Mouse (Mus musculus) midbrain, embryonic 13.5 days (tissue): ENCODE results near the gene Igdcc3. TPM values are rescaled to one million over a fixed set of nuclear protein-coding genes. Genes with fewer than 3 reads are reported as not detected.
"Not testable (repeated sequence)": the region's sequence is repeated elsewhere in the genome, so short reads cannot be mapped to it uniquely, and the experiment has no call there.

Experiments
- ATAC-seq: fragments of 200-750 bp; cut with Nextera tagmentation; 2 replicates; pipeline ENCODE4 v1.8.0; 2017; ENCODE audit warnings: mild to moderate bottlenecking, moderate TSS enrichment, moderate library complexity
- H3K27ac ChIP-seq: fragments of 300-500 bp; sonication (generic); 2 replicates; pipeline ENCODE4 v1.5.1; 2015; ENCODE audit warnings: inconsistent platforms, mild to moderate bottlenecking, moderate library complexity
- H3K27me3 ChIP-seq: fragments of 300-500 bp; sonication (generic); 2 replicates; pipeline ENCODE4 v1.6.1; 2015; ENCODE audit warnings: mild to moderate bottlenecking, inconsistent platforms
- H3K36me3 ChIP-seq: fragments of 300-500 bp; sonication (generic); 2 replicates; pipeline ENCODE4 v1.6.1; 2015; ENCODE audit warnings: mild to moderate bottlenecking, inconsistent platforms
- H3K4me1 ChIP-seq: fragments of 300-500 bp; sonication (generic); replicated peaks from 2 replicates; pipeline ENCODE4 v1.6.1; 2015; ENCODE audit warnings: inconsistent platforms
- H3K4me2 ChIP-seq: fragments of 300-500 bp; sonication (generic); replicated peaks from 2 replicates; pipeline ENCODE4 v1.6.1; 2015; ENCODE audit warnings: moderate library complexity, mild to moderate bottlenecking, inconsistent platforms
- H3K4me3 ChIP-seq: fragments of 300-500 bp; sonication (generic); replicated peaks from 2 replicates; pipeline ENCODE4 v1.5.1; 2015; ENCODE audit warnings: mild to moderate bottlenecking, inconsistent platforms
- H3K9ac ChIP-seq: fragments of 300-500 bp; sonication (generic); replicated peaks from 2 replicates; pipeline ENCODE4 v1.6.1; 2015; ENCODE audit warnings: mild to moderate bottlenecking, inconsistent platforms
- H3K9me3 ChIP-seq: fragments of 300-500 bp; sonication (generic); 2 replicates; pipeline ENCODE4 v1.6.1; 2016; ENCODE audit warnings: mild to moderate bottlenecking, inconsistent platforms
- WGBS: fragments of 180-500 bp; shearing (Covaris S2); methylation state at CpG from one replicate; pipeline ENCODE4 v1.1.7; 2015; 5-methylcytosine and 5-hydroxymethylcytosine counted together
- polyA plus RNA-seq: library from polyadenylated mRNA; unstranded; fragments of >200 nt; fragmentation: Nextera tagmentation; extraction: Ambion mirVana; gene quantifications from 2 replicates; pipeline ENCODE4 v1.2.1, GENCODE M21; 2015

Gene Igdcc3
- polyA plus RNA-seq, 1 experiment from 2014 or later, result 25.2 TPM

GRCm38 (mm10) chr9:65211598-65211997 is 70.6 kb downstream of the Igdcc3 start:
- 0 out of 2 replicates have a peak overlapping the region, but pooled peaks have one; percentile 2 for H3K9ac ChIP-seq
- 50% methylated on average over 1 of the region's 1 CpGs for WGBS

GRCm38 (mm10) chr9:65214425-65214777 is 73.4 kb downstream of the Igdcc3 start:
- Histone ChIP-seq H3K4me3 (peak overlapping the region; percentile 61), H3K36me3 (no peaks in the 10 kb centered on the region), H3K9ac (no peak overlapping the region), H3K9me3 (no peaks in the 10 kb centered on the region), H3K27me3 (no peaks in the 10 kb centered on the region), H3K27ac (no peak overlapping the region), H3K4me2 (peak overlapping the region; percentile 92), H3K4me1 (peaks cover 11% of the 10 kb centered on the region)
- WGBS, result 18% methylated on average over 10 of the region's 10 CpGs
- no peak for ATAC-seq

More at GRCm38 (mm10) chr9:65211598-65211997, 70.6 kb downstream of the Igdcc3 start:
- no peak overlapping the region for H3K4me3 ChIP-seq
- H3K4me1 ChIP-seq, result peaks cover 11% of the 10 kb centered on the region
- no peak for ATAC-seq
- H3K27me3 ChIP-seq, result no peaks in the 10 kb centered on the region
- no peaks in the 10 kb centered on the region for H3K36me3 ChIP-seq
- H3K9me3 ChIP-seq, result no peaks in the 10 kb centered on the region
- H3K27ac ChIP-seq, result no peak overlapping the region
- H3K4me2 ChIP-seq, result no peak overlapping the region

GRCm38 (mm10) chr9:65214778-65215493 is 73.9 kb downstream of the Igdcc3 start:
- Histone ChIP-seq H3K27me3 (no peaks in the 10 kb centered on the region), H3K4me3 (peak overlapping the region; percentile 61), H3K4me1 (peaks cover 11% of the 10 kb centered on the region), H3K9me3 (no peaks in the 10 kb centered on the region), H3K4me2 (peak overlapping the region; percentile 92), H3K9ac (peak overlapping the region; percentile 89), H3K36me3 (no peaks in the 10 kb centered on the region), H3K27ac (peak overlapping the region; percentile 85)
- peak; percentile 97 for ATAC-seq
- under 1% methylated on average over 59 of the region's 59 CpGs for WGBS

- 12% methylated on average over 30 of the region's 31 CpGs for WGBS
- H3K4me3 ChIP-seq, result peak overlapping the region; percentile 61
- H3K27ac ChIP-seq, result peak overlapping the region; percentile 85
- H3K27me3 ChIP-seq, result no peaks in the 10 kb centered on the region
- peaks cover 11% of the 10 kb centered on the region for H3K4me1 ChIP-seq
- H3K9ac ChIP-seq, result peak overlapping the region; percentile 89
- peak overlapping the region; percentile 92 for H3K4me2 ChIP-seq
- no peaks in the 10 kb centered on the region for H3K9me3 ChIP-seq
- no peaks in the 10 kb centered on the region for H3K36me3 ChIP-seq
- ATAC-seq, result peak; percentile 22; the same call in 1 of the 2 replicates
These were observed 74.6 kb downstream of the Igdcc3 start for GRCm38 (mm10) chr9:65215494-65216126.

- no peaks in the 10 kb centered on the region for H3K9me3 ChIP-seq
- no peak for ATAC-seq
- H3K4me1 ChIP-seq, result peaks cover 11% of the 10 kb centered on the region
- no peaks in the 10 kb centered on the region for H3K27me3 ChIP-seq
- no peak overlapping the region for H3K4me2 ChIP-seq
- H3K9ac ChIP-seq, result no peak overlapping the region
- WGBS, result 81% methylated on average over 8 of the region's 8 CpGs
- no peaks in the 10 kb centered on the region for H3K36me3 ChIP-seq
- no peak overlapping the region for H3K4me3 ChIP-seq
- H3K27ac ChIP-seq, result no peak overlapping the region
These were observed 76.0 kb downstream of the Igdcc3 start for GRCm38 (mm10) chr9:65216972-65217371.

- Histone ChIP-seq H3K27ac (no peak overlapping the region), H3K4me2 (no peak overlapping the region), H3K27me3 (no peaks in the 10 kb centered on the region), H3K4me1 (peaks cover 11% of the 10 kb centered on the region), H3K36me3 (no peaks in the 10 kb centered on the region), H3K9me3 (no peaks in the 10 kb centered on the region), H3K9ac (no peak overlapping the region; the same call in 1 of the 2 replicates), H3K4me3 (no peak overlapping the region)
- 76% methylated on average over 6 of the region's 6 CpGs for WGBS
- ATAC-seq, result no peak
These were observed 76.7 kb downstream of the Igdcc3 start for GRCm38 (mm10) chr9:65217661-65218060.

GRCm38 (mm10) chr9:65218916-65219315 is 77.9 kb downstream of the Igdcc3 start:
- H3K27me3 ChIP-seq, result no peaks in the 10 kb centered on the region
- no peak overlapping the region for H3K27ac ChIP-seq
- H3K4me1 ChIP-seq, result peaks cover 11% of the 10 kb centered on the region
- H3K9me3 ChIP-seq, result no peaks in the 10 kb centered on the region
- 67% methylated on average over 1 of the region's 1 CpGs for WGBS
- no peak overlapping the region for H3K9ac ChIP-seq
- no peak overlapping the region for H3K4me2 ChIP-seq
- ATAC-seq, result no peak
- H3K36me3 ChIP-seq, result no peaks in the 10 kb centered on the region
- no peak overlapping the region for H3K4me3 ChIP-seq

GRCm38 (mm10) chr9:65220398-65220797 is 79.4 kb downstream of the Igdcc3 start:
- H3K4me2 ChIP-seq, ATAC-seq, H3K27me3 ChIP-seq, H3K9me3 ChIP-seq, H3K4me1 ChIP-seq, H3K27ac ChIP-seq, H3K9ac ChIP-seq, H3K36me3 ChIP-seq, H3K4me3 ChIP-seq: not testable (repeated sequence)
- WGBS, result 39% methylated on average over 3 of the region's 3 CpGs

- WGBS, result 82% methylated on average over 6 of the region's 6 CpGs
- no peak overlapping the region for H3K9ac ChIP-seq
- H3K36me3 ChIP-seq, result no peaks in the 10 kb centered on the region
- no peak overlapping the region for H3K4me2 ChIP-seq
- no peak overlapping the region for H3K27ac ChIP-seq
- H3K27me3 ChIP-seq, result no peaks in the 10 kb centered on the region
- no peaks in the 10 kb centered on the region for H3K4me1 ChIP-seq
- H3K9me3 ChIP-seq, result no peaks in the 10 kb centered on the region
- H3K4me3 ChIP-seq, result no peak overlapping the region
- no peak for ATAC-seq
These were observed 82.9 kb downstream of the Igdcc3 start for GRCm38 (mm10) chr9:65223927-65224326.

GRCm38 (mm10) chr9:65225795-65226194 is 84.8 kb downstream of the Igdcc3 start:
- peaks cover 3% of the 10 kb centered on the region; the same call in 1 of the 2 replicates for H3K4me1 ChIP-seq
- H3K27ac ChIP-seq, result no peak overlapping the region
- H3K9me3 ChIP-seq, result no peaks in the 10 kb centered on the region
- no peak overlapping the region for H3K9ac ChIP-seq
- H3K36me3 ChIP-seq, result peaks cover 6% of the 10 kb centered on the region; the same call in 1 of the 2 replicates
- ATAC-seq, result no peak
- H3K4me3 ChIP-seq, result no peak overlapping the region
- no peak overlapping the region for H3K4me2 ChIP-seq
- WGBS, result 41% methylated on average over 4 of the region's 4 CpGs
- no peaks in the 10 kb centered on the region for H3K27me3 ChIP-seq

- no peak overlapping the region for H3K4me3 ChIP-seq
- no peak overlapping the region for H3K4me2 ChIP-seq
- H3K27ac ChIP-seq, result no peak overlapping the region
- peaks cover 13% of the 10 kb centered on the region for H3K4me1 ChIP-seq
- no peaks in the 10 kb centered on the region for H3K27me3 ChIP-seq
- WGBS, result 74% methylated on average over 6 of the region's 6 CpGs
- H3K9ac ChIP-seq, result no peak overlapping the region
- H3K36me3 ChIP-seq, result peaks cover 6% of the 10 kb centered on the region; the same call in 1 of the 2 replicates
- no peak for ATAC-seq
- H3K9me3 ChIP-seq, result no peaks in the 10 kb centered on the region
These were observed 89.3 kb downstream of the Igdcc3 start for GRCm38 (mm10) chr9:65230250-65230649.

GRCm38 (mm10) chr9:65231284-65231683 is 90.3 kb downstream of the Igdcc3 start:
- 65% methylated on average over 8 of the region's 8 CpGs for WGBS
- H3K9me3 ChIP-seq, result no peaks in the 10 kb centered on the region
- peaks cover 13% of the 10 kb centered on the region for H3K4me1 ChIP-seq
- no peak overlapping the region for H3K4me3 ChIP-seq
- no peaks in the 10 kb centered on the region for H3K27me3 ChIP-seq
- peak; percentile 79 for ATAC-seq
- no peak overlapping the region for H3K9ac ChIP-seq
- 0 out of 2 replicates have a peak overlapping the region, but pooled peaks have one; percentile 51 for H3K27ac ChIP-seq
- no peak overlapping the region for H3K4me2 ChIP-seq
- H3K36me3 ChIP-seq, result peaks cover 9% of the 10 kb centered on the region; the same call in 1 of the 2 replicates
